Mouse (Mus musculus) retina, postnatal 7 days (tissue): Measurements from ENCODE around the gene Tm9sf1.

Source experiments
- DNase-seq: peaks from one replicate; pipeline ENCODE4 v3.0.0-alpha.2; 2012; ENCODE audit warnings: low read depth, low spot score

The Tm9sf1 gene

DNA sequence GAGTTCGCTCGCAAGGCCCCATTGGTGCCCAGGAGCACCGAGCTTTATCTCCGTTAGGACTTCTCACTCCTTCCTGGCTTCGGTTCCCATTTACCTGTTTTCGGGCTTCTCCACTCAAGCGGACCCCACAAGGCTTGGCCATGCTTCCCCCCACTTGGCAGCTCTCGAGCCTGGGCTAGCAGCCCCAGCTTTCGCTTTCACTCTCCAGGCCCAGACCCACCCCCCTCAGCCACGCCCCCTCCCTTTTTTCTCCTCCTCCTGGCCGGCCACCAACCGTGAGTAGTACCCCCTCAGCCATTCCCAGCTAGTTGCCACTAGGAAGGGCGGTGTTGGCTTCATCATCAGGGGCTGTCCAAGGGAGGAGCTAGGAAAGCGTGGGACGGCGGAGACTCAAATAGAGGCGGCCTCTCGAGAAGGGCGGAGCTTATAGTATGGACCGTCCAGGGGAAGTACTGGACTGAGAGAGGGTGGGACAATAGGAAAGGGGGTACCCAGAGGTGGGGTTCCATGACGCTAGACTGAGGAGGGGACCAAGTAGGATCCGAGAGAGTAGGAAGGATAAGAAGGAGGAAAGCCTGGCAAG is 52.8 kb downstream of the Tm9sf1 start, which contains the start of gene Psme2:
TSS of gene Psme2 (minus strand) at position 366 of the 583 bp plus-strand sequence.
- DNase-seq = peak; percentile 78

DNA sequence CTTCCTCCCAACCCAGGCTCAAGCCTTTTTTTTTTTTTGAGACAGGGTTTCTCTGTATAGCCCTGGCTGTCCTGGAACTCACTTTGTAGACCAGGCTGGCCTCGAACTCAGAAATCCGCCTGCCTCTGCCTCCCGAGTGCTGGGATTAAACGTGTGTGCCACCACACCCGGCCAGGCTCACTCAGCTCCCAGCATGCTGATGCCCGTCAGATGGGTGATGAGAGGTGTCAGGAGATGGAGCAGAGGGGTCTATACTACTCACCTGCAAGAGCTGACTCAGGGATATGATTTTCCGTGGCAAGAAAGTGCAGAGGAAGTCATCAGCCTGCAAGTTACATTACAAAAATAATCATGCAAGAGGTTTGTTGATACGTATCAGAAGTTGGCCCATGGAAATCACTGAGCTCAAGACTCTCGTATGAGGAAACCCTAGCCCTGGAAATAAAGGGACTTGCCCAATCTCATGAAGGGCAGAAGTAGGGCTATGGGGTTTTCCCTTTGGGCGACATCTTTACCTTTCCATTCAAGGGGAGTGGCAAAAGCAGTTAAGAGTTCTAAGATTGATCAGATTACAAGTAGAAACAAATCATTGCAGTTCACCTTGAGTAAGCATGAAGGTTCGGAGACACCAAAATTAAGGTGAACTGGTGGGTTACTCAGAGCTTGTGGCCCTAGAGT is 53.7 kb downstream of the Tm9sf1 start:
- DNase-seq = no peak

DNA sequence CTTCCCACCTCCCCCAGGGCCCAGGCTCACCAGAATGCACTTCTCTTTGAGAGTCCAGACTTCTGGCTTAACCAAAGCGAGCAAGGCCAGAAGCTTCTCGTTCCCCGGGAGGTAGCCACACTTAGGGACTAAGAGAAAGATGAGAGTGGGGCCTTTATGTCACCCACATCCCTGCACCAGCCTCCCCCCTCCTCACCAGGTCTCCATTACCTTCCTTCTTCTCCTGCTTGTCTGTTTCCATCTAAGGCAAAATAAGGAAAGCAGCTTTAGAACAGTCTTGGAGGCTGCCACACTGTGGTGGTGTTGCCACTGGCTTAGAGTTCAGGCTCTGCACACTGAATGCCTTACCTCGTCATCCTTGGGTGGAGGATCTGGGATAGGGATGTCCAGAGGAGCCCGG is 54.3 kb downstream of the Tm9sf1 start:
- DNase-seq = no peak

DNA sequence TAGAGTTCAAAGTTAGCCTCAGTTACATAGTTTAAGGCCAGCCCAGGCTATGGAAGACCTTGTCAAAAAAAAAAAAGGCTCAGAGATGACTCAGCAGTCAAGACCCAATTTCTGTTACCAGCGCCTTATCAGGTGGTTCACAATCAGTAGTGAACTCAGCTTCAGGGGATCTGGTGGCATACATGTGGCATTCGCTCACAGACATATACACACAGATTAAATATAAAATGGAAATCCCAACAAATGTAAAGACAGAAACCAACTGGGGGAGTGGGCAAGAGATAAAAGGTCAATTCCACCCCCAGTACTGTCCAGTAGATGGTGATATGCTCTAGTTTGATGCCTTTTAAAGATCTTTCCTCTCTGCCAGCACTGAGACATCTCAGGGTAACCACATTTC is 57.5 kb downstream of the Tm9sf1 start:
- DNase-seq = no peak
